Mouse (Mus musculus) heart, embryonic 15.5 days (tissue): ENCODE measurements around the gene Xrcc5. TPM values are rescaled to one million over a fixed set of nuclear protein-coding genes. Genes with fewer than 3 reads are reported as not detected.

Experiments
- ATAC-seq: fragments of 200-750 bp; cut with Nextera tagmentation; replicated peaks from 2 replicates; pipeline ENCODE4 v1.8.0; 2017; ENCODE audit warnings: low read depth, moderate TSS enrichment; ENCODE audit not compliant: insufficient number of reproducible peaks, insufficient read depth, low FRiP score
- H3K27ac ChIP-seq: fragments of 300-500 bp; sonication (generic); 2 replicates; pipeline ENCODE4 v1.5.1; 2015; ENCODE audit warnings: mild to moderate bottlenecking, inconsistent platforms
- H3K27me3 ChIP-seq: fragments of 300-500 bp; sonication (generic); 2 replicates; pipeline ENCODE4 v1.6.1; 2015; ENCODE audit warnings: inconsistent platforms
- H3K36me3 ChIP-seq: fragments of 300-500 bp; sonication (generic); 2 replicates; pipeline ENCODE4 v1.6.1; 2015; ENCODE audit warnings: mild to moderate bottlenecking, inconsistent platforms
- H3K4me1 ChIP-seq: fragments of 300-500 bp; sonication (generic); replicated peaks from 2 replicates; pipeline ENCODE4 v1.6.1; 2015; ENCODE audit warnings: inconsistent platforms
- H3K4me2 ChIP-seq: fragments of 300-500 bp; sonication (generic); 2 replicates; pipeline ENCODE4 v1.6.1; 2015; ENCODE audit warnings: inconsistent platforms, mild to moderate bottlenecking, moderate library complexity
- H3K4me3 ChIP-seq: fragments of 300-500 bp; sonication (generic); 2 replicates; pipeline ENCODE4 v1.5.1; 2015; ENCODE audit warnings: mild to moderate bottlenecking, inconsistent platforms
- H3K9ac ChIP-seq: fragments of 300-500 bp; sonication (generic); 2 replicates; pipeline ENCODE4 v1.6.1; 2015; ENCODE audit warnings: mild to moderate bottlenecking, inconsistent platforms
- H3K9me3 ChIP-seq: fragments of 300-500 bp; sonication (generic); replicated peaks from 2 replicates; pipeline ENCODE4 v1.6.1; 2016; ENCODE audit warnings: inconsistent platforms
- WGBS: fragments of 180-500 bp; shearing (Covaris S2); methylation state at CpG from one replicate; pipeline ENCODE4 v1.1.7; 2015; ENCODE audit warnings: mixed read lengths; 5-methylcytosine and 5-hydroxymethylcytosine counted together
- polyA plus RNA-seq: library from polyadenylated mRNA; unstranded; fragments of >200 nt; fragmentation: Nextera tagmentation; extraction: Ambion mirVana; gene quantifications from 2 replicates; pipeline ENCODE4 v1.2.1, GENCODE M21; 2015

Xrcc5 gene
- polyA plus RNA-seq, 1 experiment from 2014 or later, result 16.7 TPM

- Histone ChIP-seq H3K4me3 (no peak overlapping the region), H3K27me3 (no peaks in the 10 kb centered on the region), H3K9me3 (no peaks in the 10 kb centered on the region), H3K27ac (no peak overlapping the region), H3K36me3 (peaks cover 7% of the 10 kb centered on the region; the same call in 1 of the 2 replicates), H3K4me1 (peaks cover 13% of the 10 kb centered on the region), H3K9ac (no peak overlapping the region), H3K4me2 (no peak overlapping the region)
- ATAC-seq, result no peak
- 89% methylated on average over 4 of the region's 4 CpGs for WGBS
Measured at GRCm38 (mm10) chr1:72360809-72361208, 53.6 kb downstream of the Xrcc5 start.

DNA sequence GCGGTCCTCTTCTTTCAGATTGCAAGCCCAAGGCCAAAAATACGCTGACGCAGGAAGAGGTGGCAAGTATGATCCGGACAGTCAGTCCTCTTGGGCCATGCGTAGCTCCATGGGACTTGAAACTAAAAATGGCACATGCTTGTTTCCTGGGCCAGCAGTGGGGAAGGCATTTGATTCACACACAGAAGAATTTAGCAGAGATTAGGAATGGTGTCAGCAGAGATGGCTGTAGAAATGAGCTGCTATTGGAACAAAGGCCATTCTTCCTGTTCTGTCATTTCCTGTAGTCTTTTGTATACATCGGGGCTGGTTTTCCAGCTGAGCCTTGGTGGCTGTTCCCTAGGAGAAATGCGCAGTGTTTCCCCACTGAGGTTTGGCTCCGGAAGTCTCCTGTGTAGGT is 57.4 kb downstream of the Xrcc5 start:
- Histone ChIP-seq H3K4me1 (peaks cover 13% of the 10 kb centered on the region), H3K27ac (peak overlapping the region; percentile 56), H3K9ac (no peak overlapping the region), H3K4me3 (no peak overlapping the region), H3K27me3 (no peaks in the 10 kb centered on the region), H3K9me3 (no peaks in the 10 kb centered on the region), H3K4me2 (no peak overlapping the region; the same call in 1 of the 2 replicates), H3K36me3 (no peaks in the 10 kb centered on the region)
- WGBS, result 53% methylated on average over 8 of the region's 8 CpGs
- no peak for ATAC-seq

DNA sequence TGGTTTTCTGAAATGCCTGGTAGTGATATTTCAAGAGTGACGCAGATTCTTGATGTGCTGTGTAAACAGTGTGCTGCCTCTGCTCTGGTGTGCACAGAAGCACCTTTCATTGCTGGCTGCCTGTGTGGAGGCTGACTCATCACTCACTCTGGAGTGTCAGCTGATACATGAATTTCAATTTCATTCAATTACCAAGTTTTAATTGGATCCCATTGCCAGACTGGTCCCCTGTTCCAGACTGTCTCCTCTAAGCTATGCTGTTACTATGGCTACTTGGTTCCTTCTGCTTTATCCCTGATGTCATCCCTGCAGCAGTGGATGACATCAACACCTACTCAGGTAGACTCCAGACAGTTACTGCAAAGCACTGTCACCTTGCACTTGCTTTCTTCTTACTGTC is 65.3 kb downstream of the Xrcc5 start:
- H3K4me2 ChIP-seq, result no peak overlapping the region
- no peaks in the 10 kb centered on the region for H3K9me3 ChIP-seq
- H3K4me1 ChIP-seq, result no peaks in the 10 kb centered on the region
- ATAC-seq, result no peak
- H3K27me3 ChIP-seq, result no peaks in the 10 kb centered on the region
- no peaks in the 10 kb centered on the region for H3K36me3 ChIP-seq
- H3K27ac ChIP-seq, result no peak overlapping the region
- no peak overlapping the region for H3K9ac ChIP-seq
- WGBS, result 62% methylated on average over 1 of the region's 1 CpGs
- H3K4me3 ChIP-seq, result no peak overlapping the region

DNA sequence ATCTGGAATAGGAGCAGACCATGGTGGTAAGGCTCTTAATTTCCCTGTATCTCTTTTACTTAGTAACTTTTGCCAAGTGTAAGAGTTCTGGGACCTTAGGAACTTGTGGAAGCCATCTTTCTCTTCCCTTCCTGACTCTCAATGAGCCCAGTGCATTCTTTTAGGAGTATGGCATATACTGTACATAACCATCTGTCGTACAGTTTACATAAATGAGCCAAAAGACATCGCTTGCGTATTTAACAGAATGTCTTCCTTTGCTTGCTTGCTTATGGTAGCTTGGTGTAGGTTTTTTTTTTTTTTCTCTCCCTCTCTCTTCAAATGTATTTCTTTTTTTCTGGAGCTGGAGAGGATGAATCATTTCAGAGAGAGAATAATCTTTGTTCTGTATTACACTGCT is 65.7 kb downstream of the Xrcc5 start:
- Histone ChIP-seq H3K27ac (no peak overlapping the region), H3K27me3 (no peaks in the 10 kb centered on the region), H3K4me2 (no peak overlapping the region), H3K9me3 (no peaks in the 10 kb centered on the region), H3K9ac (no peak overlapping the region), H3K4me3 (no peak overlapping the region), H3K36me3 (no peaks in the 10 kb centered on the region), H3K4me1 (no peaks in the 10 kb centered on the region)
- WGBS, result 95% methylated on average over 3 of the region's 3 CpGs
- no peak for ATAC-seq

GRCm38 (mm10) chr1:72373648-72374047 is 66.4 kb downstream of the Xrcc5 start:
- whole genome bisulfite sequencing, result 79% methylated on average over 6 of the region's 6 CpGs
- no peak for ATAC-seq

DNA sequence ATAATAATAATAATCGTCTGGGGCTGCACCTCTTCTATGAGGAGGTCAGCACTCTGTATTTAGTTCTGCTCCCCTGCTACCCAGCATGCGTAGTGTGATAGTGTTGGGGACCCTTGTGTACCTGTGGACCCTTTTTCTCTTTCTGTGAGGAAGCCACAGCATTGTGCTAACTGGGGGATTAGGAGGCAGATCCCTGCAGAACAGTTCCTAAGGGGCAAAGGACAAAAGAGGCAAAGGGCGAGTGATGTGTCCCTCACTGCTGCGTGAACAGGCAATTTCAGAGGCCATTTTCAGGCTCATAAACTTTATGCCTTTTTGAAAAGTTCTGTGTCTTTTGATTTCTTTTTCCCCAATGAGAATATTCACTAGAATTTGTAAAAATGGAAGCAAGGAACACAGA is 66.8 kb downstream of the Xrcc5 start:
- no peaks in the 10 kb centered on the region for H3K4me1 ChIP-seq
- no peaks in the 10 kb centered on the region for H3K27me3 ChIP-seq
- H3K9ac ChIP-seq, result no peak overlapping the region
- no peaks in the 10 kb centered on the region for H3K9me3 ChIP-seq
- 87% methylated on average over 4 of the region's 4 CpGs for WGBS
- no peak for ATAC-seq
- H3K27ac ChIP-seq, result no peak overlapping the region
- no peak overlapping the region for H3K4me3 ChIP-seq
- H3K36me3 ChIP-seq, result no peaks in the 10 kb centered on the region
- H3K4me2 ChIP-seq, result no peak overlapping the region

More at GRCm38 (mm10) chr1:72373648-72374047, 66.4 kb downstream of the Xrcc5 start:
- Histone ChIP-seq H3K9me3 (no peaks in the 10 kb centered on the region), H3K27me3 (no peaks in the 10 kb centered on the region), H3K36me3 (no peaks in the 10 kb centered on the region), H3K4me3 (no peak overlapping the region), H3K27ac (no peak overlapping the region), H3K9ac (no peak overlapping the region), H3K4me1 (no peaks in the 10 kb centered on the region), H3K4me2 (no peak overlapping the region)

GRCm38 (mm10) chr1:72378151-72378550 is 70.9 kb downstream of the Xrcc5 start:
- H3K4me3 ChIP-seq, result no peak overlapping the region
- ATAC-seq, result no peak
- 67% methylated on average over 4 of the region's 4 CpGs for WGBS

GRCm38 (mm10) chr1:72379752-72380353 is 72.6 kb downstream of the Xrcc5 start:
- Histone ChIP-seq H3K9me3 (no peaks in the 10 kb centered on the region), H3K27ac (no peak overlapping the region), H3K9ac (no peak overlapping the region), H3K4me3 (no peak overlapping the region), H3K36me3 (no peaks in the 10 kb centered on the region), H3K4me2 (no peak overlapping the region), H3K4me1 (no peaks in the 10 kb centered on the region), H3K27me3 (no peaks in the 10 kb centered on the region)
- WGBS, result 84% methylated on average over 11 of the region's 11 CpGs
- ATAC-seq, result no peak

More at GRCm38 (mm10) chr1:72378151-72378550, 70.9 kb downstream of the Xrcc5 start:
- Histone ChIP-seq H3K4me2 (no peak overlapping the region), H3K9me3 (no peaks in the 10 kb centered on the region), H3K27ac (no peak overlapping the region), H3K27me3 (no peaks in the 10 kb centered on the region), H3K4me1 (no peaks in the 10 kb centered on the region), H3K36me3 (no peaks in the 10 kb centered on the region), H3K9ac (no peak overlapping the region)

- 96% methylated on average over 3 of the region's 3 CpGs for WGBS
- Histone ChIP-seq H3K27me3 (no peaks in the 10 kb centered on the region), H3K4me2 (no peak overlapping the region), H3K9me3 (no peaks in the 10 kb centered on the region), H3K9ac (no peak overlapping the region), H3K4me1 (no peaks in the 10 kb centered on the region), H3K36me3 (no peaks in the 10 kb centered on the region), H3K4me3 (no peak overlapping the region), H3K27ac (no peak overlapping the region)
- ATAC-seq, result no peak
Measured at GRCm38 (mm10) chr1:72380544-72380943, 73.3 kb downstream of the Xrcc5 start.

DNA sequence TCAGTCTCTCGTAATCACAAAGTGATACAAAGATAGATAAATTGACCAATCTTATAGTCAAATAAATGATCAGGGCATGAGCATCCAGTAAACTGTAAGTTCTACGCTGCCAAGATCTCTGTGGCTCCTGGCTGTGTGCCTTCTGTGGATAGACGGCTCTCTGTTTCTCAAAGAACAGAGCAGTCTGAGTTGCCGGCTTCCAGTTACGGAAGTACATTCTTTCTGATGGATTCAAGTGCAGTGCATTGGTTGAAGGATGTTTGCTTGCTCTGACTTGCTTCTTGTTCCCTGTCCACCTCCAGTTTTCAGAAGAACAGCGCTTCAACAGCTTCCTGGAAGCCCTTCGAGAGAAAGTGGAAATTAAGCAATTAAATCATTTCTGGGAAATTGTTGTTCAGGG is 75.8 kb downstream of the Xrcc5 start:
- no peak overlapping the region for H3K27ac ChIP-seq
- no peak for ATAC-seq

DNA sequence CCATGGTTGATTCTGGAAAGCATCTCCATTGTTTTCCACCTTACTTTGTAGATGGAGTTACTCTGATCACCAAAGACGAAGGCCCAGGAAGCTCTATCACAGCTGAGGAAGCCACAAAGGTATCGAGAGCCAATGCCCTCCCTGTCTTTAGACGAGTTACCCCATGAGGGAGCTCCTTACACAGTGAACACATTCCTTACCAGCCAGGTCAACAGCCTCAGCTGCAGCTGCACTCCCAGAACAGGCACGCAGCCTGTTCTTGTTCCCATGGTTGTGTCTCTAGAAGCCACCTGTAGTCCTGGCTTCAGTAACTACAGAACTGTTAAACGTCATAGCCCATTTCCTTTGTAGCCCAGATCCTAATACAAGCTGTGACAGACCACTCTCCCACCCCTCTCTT is 76.4 kb downstream of the Xrcc5 start:
- no peak overlapping the region for H3K9ac ChIP-seq
- ATAC-seq, result no peak
- no peak overlapping the region for H3K4me2 ChIP-seq
- no peak overlapping the region for H3K4me3 ChIP-seq
- WGBS, result 77% methylated on average over 5 of the region's 5 CpGs
- no peak overlapping the region for H3K27ac ChIP-seq
- H3K9me3 ChIP-seq, result no peaks in the 10 kb centered on the region
- no peaks in the 10 kb centered on the region for H3K4me1 ChIP-seq
- no peaks in the 10 kb centered on the region for H3K36me3 ChIP-seq
- no peaks in the 10 kb centered on the region for H3K27me3 ChIP-seq

More for the DNA sequence above, 75.8 kb downstream of the Xrcc5 start:
- no peaks in the 10 kb centered on the region for H3K9me3 ChIP-seq
- WGBS, result 80% methylated on average over 7 of the region's 7 CpGs
- no peak overlapping the region for H3K4me2 ChIP-seq
- no peak overlapping the region for H3K9ac ChIP-seq
- H3K4me1 ChIP-seq, result no peaks in the 10 kb centered on the region
- H3K36me3 ChIP-seq, result no peaks in the 10 kb centered on the region
- no peaks in the 10 kb centered on the region for H3K27me3 ChIP-seq
- no peak overlapping the region for H3K4me3 ChIP-seq

- no peaks in the 10 kb centered on the region for H3K27me3 ChIP-seq
- no peak overlapping the region for H3K4me2 ChIP-seq
- no peak overlapping the region for H3K4me3 ChIP-seq
- no peak for ATAC-seq
- no peak overlapping the region for H3K9ac ChIP-seq
- WGBS, result 80% methylated on average over 4 of the region's 4 CpGs
- no peak overlapping the region for H3K27ac ChIP-seq
- no peaks in the 10 kb centered on the region for H3K9me3 ChIP-seq
- 0 out of 2 replicates have a peak, but pooled peaks cover 4% of the 10 kb centered on the region for H3K36me3 ChIP-seq
- no peaks in the 10 kb centered on the region for H3K4me1 ChIP-seq
Measured at GRCm38 (mm10) chr1:72390420-72390819, 83.2 kb downstream of the Xrcc5 start.
